9 mouse cellular contexts compared by ENCODE assay signal in genomic region chr11:4865645-4866251, GRCm38 (mm10). TPM values are rescaled to one million over a fixed set of nuclear protein-coding genes. Genes with fewer than 3 reads are reported as not detected.
DNase-seq lines count a peak whose midpoint lies in the region; ATAC-seq and TF ChIP-seq lines count a peak whose summit lies in the region.
"Had no signal": no experiment of that assay in that cellular context is flagged by ENCODE, and none has a peak within 500 bp of the region (broad histone marks: within the 10 kb centered on the region; RNA-seq: fewer than 3 reads in every experiment).

No protein-coding gene starts in this region.

- no peak for TF ChIP-seq POLR2A in lung, adult 2 months (IDR thresholded peaks at IDR 0.05; ENCODE audit: borderline replicate concordance, extremely low read depth, low read depth, low read length)
- TF ChIP-seq POLR2A in spleen, adult 2 months (IDR thresholded peaks at IDR 0.05; ENCODE audit: low read depth, low read length): no peak

- ATAC-seq in forebrain, embryonic 11.5 days (replicated peaks; ENCODE audit: low FRiP score): no peak
- ATAC-seq in forebrain, embryonic 16.5 days: no peak

- H3K4me3 ChIP-seq in forebrain, embryonic 11.5 days (ENCODE audit: low read depth, low read length): no peak overlapping the region
- H3K4me3 ChIP-seq in forebrain, embryonic 16.5 days (replicated peaks; ENCODE audit: low read length): no peak overlapping the region
- H3K4me3 ChIP-seq in lung, adult 2 months (replicated peaks; ENCODE audit: extremely low read depth, low read depth, low read length): no peak overlapping the region
- no peak overlapping the region for H3K4me3 ChIP-seq in spleen, adult 2 months (ENCODE audit: extremely low read depth, insufficient read depth, insufficient read length)
- H3K4me3 ChIP-seq: limb, embryonic 12.5 days had no signal

- peak; percentile 52; the same call in 1 of the 2 replicates for TF ChIP-seq CTCF in lung, adult 2 months (IDR thresholded peaks at IDR 0.05; ENCODE audit: insufficient read depth, low read length)
- peak; percentile 19; the same call in 1 of the 2 replicates for TF ChIP-seq CTCF in spleen, adult 2 months (IDR thresholded peaks at IDR 0.05; ENCODE audit: extremely low read depth, insufficient read depth, insufficient read length, insufficient replicate concordance)

- H3K4me1 ChIP-seq in forebrain, embryonic 11.5 days (replicated peaks; ENCODE audit: control insufficient read depth, insufficient read depth, low read length): no peaks in the 10 kb centered on the region
- H3K4me1 ChIP-seq in forebrain, embryonic 16.5 days (replicated peaks; ENCODE audit: control insufficient read depth, insufficient read depth, low read length): no peaks in the 10 kb centered on the region
- no peaks in the 10 kb centered on the region for H3K4me1 ChIP-seq in lung, adult 2 months (ENCODE audit: control insufficient read depth, insufficient read depth, low read length)
- no peaks in the 10 kb centered on the region for H3K4me1 ChIP-seq in spleen, adult 2 months (ENCODE audit: control insufficient read depth, insufficient read depth, insufficient read length)

- no peak overlapping the region for H3K27ac ChIP-seq in forebrain, embryonic 11.5 days (ENCODE audit: low read depth, low read length)
- no peak overlapping the region for H3K27ac ChIP-seq in forebrain, embryonic 16.5 days (ENCODE audit: low read length)
- no peak overlapping the region for H3K27ac ChIP-seq in spleen, adult 2 months (ENCODE audit: insufficient read depth, low read length)
- H3K27ac ChIP-seq: limb, embryonic 12.5 days had no signal

- no peaks in the 10 kb centered on the region for H3K36me3 ChIP-seq in forebrain, embryonic 11.5 days (ENCODE audit: control insufficient read depth, insufficient read depth, low read length)
- no peaks in the 10 kb centered on the region for H3K36me3 ChIP-seq in forebrain, embryonic 16.5 days (ENCODE audit: control insufficient read depth, insufficient read depth)
- H3K36me3 ChIP-seq in spleen, adult 2 months (ENCODE audit: control insufficient read depth, insufficient read depth, low read length): no peaks in the 10 kb centered on the region
- H3K36me3 ChIP-seq: limb, embryonic 12.5 days had no signal

- H3K9ac ChIP-seq in forebrain, embryonic 11.5 days (ENCODE audit: low read length): no peak overlapping the region
- H3K9ac ChIP-seq in forebrain, embryonic 16.5 days (replicated peaks; ENCODE audit: low read depth, low read length): no peak overlapping the region
- H3K9ac ChIP-seq: limb, embryonic 12.5 days had no signal

- H3K9me3 ChIP-seq in forebrain, embryonic 11.5 days (ENCODE audit: control insufficient read depth, low read length): no peaks in the 10 kb centered on the region
- no peaks in the 10 kb centered on the region for H3K9me3 ChIP-seq in forebrain, embryonic 16.5 days (ENCODE audit: control insufficient read depth, low read length)
- H3K9me3 ChIP-seq: limb, embryonic 12.5 days had no signal

- no peaks in the 10 kb centered on the region for H3K27me3 ChIP-seq in forebrain, embryonic 11.5 days (ENCODE audit: control insufficient read depth, insufficient read depth, low read length)
- H3K27me3 ChIP-seq in forebrain, embryonic 16.5 days (replicated peaks; ENCODE audit: control insufficient read depth, insufficient read depth, low read length): no peaks in the 10 kb centered on the region
- H3K27me3 ChIP-seq in spleen, adult 2 months (ENCODE audit: control insufficient read depth, insufficient read depth, low read length): no peaks in the 10 kb centered on the region
- H3K27me3 ChIP-seq: limb, embryonic 12.5 days had no signal

- 30% methylated on average over 10 of the region's 10 CpGs for WGBS in forebrain, embryonic 11.5 days
- WGBS in forebrain, embryonic 16.5 days: 28% methylated on average over 10 of the region's 10 CpGs
- WGBS in lung, adult 2 months: 44% methylated on average over 10 of the region's 10 CpGs
- 45% methylated on average over 10 of the region's 10 CpGs for WGBS in spleen, adult 2 months

- DNase-seq in forebrain, embryonic 11.5 days (ENCODE audit: low spot score): peak; percentile 75
- DNase-seq in urinary bladder, postnatal 25 days (ENCODE audit: low spot score): peak; percentile 56
- DNase-seq in urinary bladder, adult 2 months (ENCODE audit: low spot score): no peak
- DNase-seq in cerebellum, postnatal 36 days: peak; percentile 59 to 68
- peak; percentile 59 to 72 for DNase-seq in kidney, adult 8-10 months
- DNase-seq in lung, adult 2 months: peak; percentile 54
- DNase-seq in spleen, adult 2 months (ENCODE audit: low read depth in 1 of 2, low spot score in 2 of 2): peak; percentile 47 to 60

- no peak overlapping the region for H3K4me2 ChIP-seq in forebrain, embryonic 11.5 days (ENCODE audit: low read depth, low read length, severe bottlenecking)
- no peak overlapping the region for H3K4me2 ChIP-seq in forebrain, embryonic 16.5 days (ENCODE audit: low read length)
- H3K4me2 ChIP-seq: limb, embryonic 12.5 days had no signal

RNA-seq across cellular contexts. Expression of gene Nipsnap1, which starts 8.0 kb away (rescaled TPM):
- polyA plus RNA-seq in forebrain, embryonic 11.5 days (2014; fragmentation: Nextera tagmentation; extraction: Ambion mirVana): 77.5 and 80.0 TPM in 2 replicates
- 126 and 147 TPM in 2 replicates for polyA plus RNA-seq in forebrain, embryonic 16.5 days (2015; fragmentation: Nextera tagmentation; extraction: Ambion mirVana)
- 20.6 and 21.4 TPM in 2 replicates for polyA plus RNA-seq in urinary bladder, adult 2 months (2012; rRNA removed)
- 7.1 and 16.2 TPM in 2 replicates for polyA plus RNA-seq in lung, adult 2 months (2012; rRNA removed)
- polyA plus RNA-seq in spleen, adult 2 months (2012; rRNA removed): 12.0 and 21.0 TPM in 2 replicates

RNA-seq across cellular contexts. Expression of gene Nf2, which starts 16.4 kb away (rescaled TPM):
- polyA plus RNA-seq in forebrain, embryonic 11.5 days (2014; fragmentation: Nextera tagmentation; extraction: Ambion mirVana): 56.1 and 57.4 TPM in 2 replicates
- 72.9 and 76.7 TPM in 2 replicates for polyA plus RNA-seq in forebrain, embryonic 16.5 days (2015; fragmentation: Nextera tagmentation; extraction: Ambion mirVana)
- 46.5 and 50.9 TPM in 2 replicates for polyA plus RNA-seq in urinary bladder, adult 2 months (2012; rRNA removed)
- 42.5 and 50.9 TPM in 2 replicates for polyA plus RNA-seq in lung, adult 2 months (2012; rRNA removed)
- polyA plus RNA-seq in spleen, adult 2 months (2012; rRNA removed): 21.3 and 25.3 TPM in 2 replicates

RNA-seq across cellular contexts. Expression of gene Thoc5, which starts 29.4 kb away (rescaled TPM):
- polyA plus RNA-seq in forebrain, embryonic 11.5 days (2014; fragmentation: Nextera tagmentation; extraction: Ambion mirVana): 54.7 and 61.3 TPM in 2 replicates
- 66.6 and 73.6 TPM in 2 replicates for polyA plus RNA-seq in forebrain, embryonic 16.5 days (2015; fragmentation: Nextera tagmentation; extraction: Ambion mirVana)
- 34.2 and 35.6 TPM in 2 replicates for polyA plus RNA-seq in urinary bladder, adult 2 months (2012; rRNA removed)
- polyA plus RNA-seq in lung, adult 2 months (2012; rRNA removed): 12.1 and 16.4 TPM in 2 replicates
- polyA plus RNA-seq in spleen, adult 2 months (2012; rRNA removed): 12.9 and 13.8 TPM in 2 replicates
